Mouse (Mus musculus): ENCODE results near the gene Plekha3. TPM values are rescaled to one million over a fixed set of nuclear protein-coding genes. Genes with fewer than 3 reads are reported as not detected.

The Plekha3 gene
- polyA plus RNA-seq, 1 experiment = 38.0 TPM

DNA sequence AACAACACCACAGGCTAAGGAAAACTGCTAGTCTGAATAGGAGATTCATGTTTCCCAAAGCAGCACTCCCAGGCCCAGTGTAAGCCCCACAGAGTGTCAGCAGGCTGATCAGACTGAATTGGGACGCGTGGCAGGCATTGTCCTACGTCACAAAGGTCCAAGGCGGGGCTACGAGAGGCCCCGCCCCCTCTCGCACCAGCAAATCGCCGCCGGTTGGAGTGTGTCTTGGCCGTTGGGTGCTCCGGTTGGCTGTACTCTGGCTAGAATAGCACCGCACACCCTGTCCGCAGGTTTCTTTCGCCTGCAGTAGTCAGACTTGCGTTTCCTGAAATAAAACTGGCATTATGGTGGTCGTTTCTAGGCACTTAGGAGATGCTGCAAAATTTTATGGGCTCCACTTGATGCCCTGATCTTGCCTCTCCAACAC is 2.1 kb upstream of the Plekha3 start, which contains the start of gene Fkbp7:
Gene Fkbp7, minus strand, starts transcription at position 151 of the 427 bp plus-strand sequence.
- Histone ChIP-seq H3K9ac (ENCODE audit: low read depth, poor library complexity, severe bottlenecking) (peak within 1 kb of the TSS; percentile 50), H3K36me3 (ENCODE audit: control insufficient read depth, insufficient read depth, low read length, poor library complexity, severe bottlenecking) (no peaks in the 10 kb centered on the region), H3K4me3 (ENCODE audit: low read depth, low read length) (peak within 1 kb of the TSS; percentile 64), H3K9me3 (replicated peaks; ENCODE audit: control insufficient read depth, insufficient read depth, low read length, poor library complexity, severe bottlenecking) (no peaks in the 10 kb centered on the region), H3K4me1 (ENCODE audit: control insufficient read depth, insufficient read depth, low read length) (no peaks in the 10 kb centered on the region), H3K27me3 (ENCODE audit: control insufficient read depth, insufficient read depth, low read length, poor library complexity, severe bottlenecking) (no peaks in the 10 kb centered on the region), H3K27ac (ENCODE audit: insufficient read depth, low read length) (no peak within 1 kb of the TSS)
- TF ChIP-seq POLR2A (IDR thresholded peaks at IDR 0.05; ENCODE audit: insufficient read depth, low read length) = peak; percentile 86
- no peak for TF ChIP-seq EP300 (IDR thresholded peaks at IDR 0.05; ENCODE audit: insufficient read depth, low read depth, low read length)
- TF ChIP-seq CTCF (IDR thresholded peaks at IDR 0.05; ENCODE audit: low read depth, low read length) = no peak

DNA sequence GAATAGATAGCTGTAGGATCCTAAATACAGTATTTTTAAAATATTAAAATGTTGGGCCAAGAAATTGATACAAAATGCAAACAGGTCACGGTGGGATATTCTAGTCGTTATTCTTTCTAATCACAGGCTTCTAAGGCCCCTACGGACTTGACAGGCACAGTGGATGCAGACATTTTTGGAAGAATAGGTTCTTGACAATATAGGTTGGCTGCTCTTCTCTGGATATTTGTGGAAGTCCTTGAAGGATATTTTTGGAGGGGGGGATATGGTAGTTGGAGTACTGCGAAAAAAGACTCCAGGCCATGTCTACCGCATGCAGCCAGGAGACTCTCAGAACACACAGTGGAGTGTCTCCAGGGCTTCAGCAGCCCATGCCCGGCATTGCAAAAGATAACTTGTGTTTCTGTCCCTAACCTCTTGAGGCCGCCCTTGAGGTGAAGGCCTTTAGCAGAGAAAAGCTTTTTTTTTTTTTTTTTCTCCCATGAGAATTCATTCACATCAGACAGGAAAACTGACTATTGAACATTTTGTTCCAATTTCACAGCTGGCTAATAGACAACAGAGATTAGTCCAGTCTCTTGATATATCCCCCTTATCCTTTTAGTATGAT is 1.5 kb upstream of the Plekha3 start:
- TF ChIP-seq EP300 (IDR thresholded peaks at IDR 0.05; ENCODE audit: insufficient read depth, low read depth, low read length) = no peak
- no peak for TF ChIP-seq POLR2A (IDR thresholded peaks at IDR 0.05; ENCODE audit: insufficient read depth, low read length)
- TF ChIP-seq CTCF (IDR thresholded peaks at IDR 0.05; ENCODE audit: low read depth, low read length) = peak; percentile 7
- Histone ChIP-seq H3K9ac (ENCODE audit: low read depth, poor library complexity, severe bottlenecking) (0 out of 2 replicates have a peak overlapping the region, but pooled peaks have one; percentile 33), H3K4me3 (ENCODE audit: low read depth, low read length) (no peak overlapping the region), H3K4me1 (ENCODE audit: control insufficient read depth, insufficient read depth, low read length) (no peaks in the 10 kb centered on the region), H3K9me3 (replicated peaks; ENCODE audit: control insufficient read depth, insufficient read depth, low read length, poor library complexity, severe bottlenecking) (no peaks in the 10 kb centered on the region), H3K27ac (ENCODE audit: insufficient read depth, low read length) (no peak overlapping the region), H3K27me3 (ENCODE audit: control insufficient read depth, insufficient read depth, low read length, poor library complexity, severe bottlenecking) (no peaks in the 10 kb centered on the region), H3K36me3 (ENCODE audit: control insufficient read depth, insufficient read depth, low read length, poor library complexity, severe bottlenecking) (peaks cover under 1% of the 10 kb centered on the region; the same call in 1 of the 2 replicates)

- H3K27ac ChIP-seq (ENCODE audit: insufficient read depth, low read length) = no peak overlapping the region
- H3K4me3 ChIP-seq (ENCODE audit: low read depth, low read length) = peak overlapping the region; percentile 98
- TF ChIP-seq POLR2A (IDR thresholded peaks at IDR 0.05; ENCODE audit: insufficient read depth, low read length) (no peak), CTCF (IDR thresholded peaks at IDR 0.05; ENCODE audit: low read depth, low read length) (no peak), EP300 (IDR thresholded peaks at IDR 0.05; ENCODE audit: insufficient read depth, low read depth, low read length) (no peak)
- no peaks in the 10 kb centered on the region for H3K9me3 ChIP-seq (replicated peaks; ENCODE audit: control insufficient read depth, insufficient read depth, low read length, poor library complexity, severe bottlenecking)
- H3K4me1 ChIP-seq (ENCODE audit: control insufficient read depth, insufficient read depth, low read length) = no peaks in the 10 kb centered on the region
- H3K9ac ChIP-seq (ENCODE audit: low read depth, poor library complexity, severe bottlenecking) = peak overlapping the region; percentile 99
- H3K36me3 ChIP-seq (ENCODE audit: control insufficient read depth, insufficient read depth, low read length, poor library complexity, severe bottlenecking) = peaks cover 9% of the 10 kb centered on the region; the same call in 1 of the 2 replicates
- H3K27me3 ChIP-seq (ENCODE audit: control insufficient read depth, insufficient read depth, low read length, poor library complexity, severe bottlenecking) = no peaks in the 10 kb centered on the region
Observed at GRCm38 (mm10) chr2:76675451-76675850, 370 bp downstream of the Plekha3 start.

DNA sequence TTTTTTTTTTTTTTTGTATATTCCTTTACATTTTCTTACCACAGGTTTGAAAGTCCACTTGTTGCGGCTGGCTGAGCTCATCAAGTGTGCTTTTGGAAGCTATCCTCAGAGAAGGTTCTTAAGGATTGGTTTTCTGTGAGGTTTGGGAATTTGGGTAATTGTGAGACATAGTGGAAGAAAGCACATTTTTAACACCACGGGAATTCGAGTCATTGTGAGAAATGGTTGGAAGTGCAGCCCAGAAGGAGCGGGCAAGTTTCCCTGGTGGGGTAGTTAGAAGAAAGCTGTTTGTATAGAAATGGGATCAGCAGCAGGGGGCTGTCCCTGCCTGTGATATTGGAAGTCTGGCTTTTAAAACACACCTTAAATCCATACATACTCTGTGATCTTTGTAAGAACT is 868 bp downstream of the Plekha3 start:
- Histone ChIP-seq H3K27ac (ENCODE audit: insufficient read depth, low read length) (no peak overlapping the region), H3K9ac (ENCODE audit: low read depth, poor library complexity, severe bottlenecking) (peak overlapping the region; percentile 99), H3K36me3 (ENCODE audit: control insufficient read depth, insufficient read depth, low read length, poor library complexity, severe bottlenecking) (peaks cover 12% of the 10 kb centered on the region; the same call in 1 of the 2 replicates), H3K4me1 (ENCODE audit: control insufficient read depth, insufficient read depth, low read length) (no peaks in the 10 kb centered on the region), H3K4me3 (ENCODE audit: low read depth, low read length) (peak overlapping the region; percentile 57), H3K9me3 (replicated peaks; ENCODE audit: control insufficient read depth, insufficient read depth, low read length, poor library complexity, severe bottlenecking) (no peaks in the 10 kb centered on the region), H3K27me3 (ENCODE audit: control insufficient read depth, insufficient read depth, low read length, poor library complexity, severe bottlenecking) (no peaks in the 10 kb centered on the region)
- TF ChIP-seq CTCF (IDR thresholded peaks at IDR 0.05; ENCODE audit: low read depth, low read length) = no peak
- TF ChIP-seq EP300 (IDR thresholded peaks at IDR 0.05; ENCODE audit: insufficient read depth, low read depth, low read length) = no peak
- no peak for TF ChIP-seq POLR2A (IDR thresholded peaks at IDR 0.05; ENCODE audit: insufficient read depth, low read length)

- H3K27ac ChIP-seq (ENCODE audit: insufficient read depth, low read length) = no peak overlapping the region
Observed at GRCm38 (mm10) chr2:76676401-76677226, 1.5 kb downstream of the Plekha3 start.

More at GRCm38 (mm10) chr2:76676401-76677226, 1.5 kb downstream of the Plekha3 start:
- no peak for TF ChIP-seq CTCF (IDR thresholded peaks at IDR 0.05; ENCODE audit: low read depth, low read length)
- TF ChIP-seq EP300 (IDR thresholded peaks at IDR 0.05; ENCODE audit: insufficient read depth, low read depth, low read length) = no peak
- no peak for TF ChIP-seq POLR2A (IDR thresholded peaks at IDR 0.05; ENCODE audit: insufficient read depth, low read length)
- Histone ChIP-seq H3K9ac (ENCODE audit: low read depth, poor library complexity, severe bottlenecking) (peak overlapping the region; percentile 99; the same call in 1 of the 2 replicates), H3K4me1 (ENCODE audit: control insufficient read depth, insufficient read depth, low read length) (no peaks in the 10 kb centered on the region), H3K36me3 (ENCODE audit: control insufficient read depth, insufficient read depth, low read length, poor library complexity, severe bottlenecking) (peaks cover 12% of the 10 kb centered on the region; the same call in 1 of the 2 replicates), H3K27me3 (ENCODE audit: control insufficient read depth, insufficient read depth, low read length, poor library complexity, severe bottlenecking) (no peaks in the 10 kb centered on the region), H3K9me3 (replicated peaks; ENCODE audit: control insufficient read depth, insufficient read depth, low read length, poor library complexity, severe bottlenecking) (no peaks in the 10 kb centered on the region), H3K4me3 (ENCODE audit: low read depth, low read length) (peak overlapping the region; percentile 57)
